Mouse (Mus musculus): ENCODE measurements around the gene Hps1. TPM values are rescaled to one million over a fixed set of nuclear protein-coding genes. Genes with fewer than 3 reads are reported as not detected.

Hps1 gene
- polyA plus RNA-seq (2014; fragmentation: Nextera tagmentation; extraction: Ambion mirVana): 10.7 and 14.5 TPM in 2 replicates

DNA sequence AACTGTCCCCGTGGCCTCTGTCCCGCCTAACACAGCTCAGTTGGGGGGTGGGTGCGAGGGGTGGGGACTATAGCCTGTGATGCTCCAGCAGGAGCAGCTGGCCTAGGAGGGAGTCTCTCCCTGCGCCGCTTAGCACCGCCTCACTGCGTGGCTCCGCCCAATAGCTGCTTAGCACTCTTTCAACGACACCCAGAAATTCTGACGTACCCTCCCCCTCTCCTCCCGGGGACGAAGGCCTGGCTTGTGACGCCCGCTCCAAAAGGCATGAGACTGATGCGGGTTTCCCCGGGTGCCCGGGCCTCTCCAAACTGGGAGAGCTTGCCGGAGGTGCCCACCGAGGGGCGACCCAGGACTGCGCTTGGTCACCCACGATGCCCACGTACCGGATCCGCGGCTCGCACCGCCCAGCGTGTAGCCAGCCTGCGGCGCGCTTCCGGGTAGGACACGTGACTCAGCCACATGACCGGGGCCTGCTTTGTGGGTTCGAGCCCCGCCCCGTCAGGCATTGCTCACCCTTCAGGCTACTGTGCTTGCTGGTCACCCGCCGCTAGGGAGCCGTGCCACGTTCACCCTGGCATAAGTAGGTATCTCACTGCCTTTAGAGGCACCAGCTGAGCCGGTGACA is at the start of gene Hps1:
Gene Hps1 (minus strand): TSS at position 448 of the 625 bp plus-strand sequence.
- H3K9me3 ChIP-seq (ENCODE audit: control insufficient read depth, low read length): no peaks in the 10 kb centered on the region
- H3K4me1 ChIP-seq (ENCODE audit: control insufficient read depth, insufficient read depth, low read length): no peaks in the 10 kb centered on the region
- H3K27ac ChIP-seq (replicated peaks; ENCODE audit: low read depth, low read length): peak within 1 kb of the TSS; percentile 85
- DNase-seq (ENCODE audit: low spot score) (peak; percentile 97), ATAC-seq (ENCODE audit: low read depth) (peak; percentile 99)
- H3K4me2 ChIP-seq (ENCODE audit: low read depth, low read length): peak within 1 kb of the TSS; percentile 81
- H3K36me3 ChIP-seq (ENCODE audit: control insufficient read depth, insufficient read depth, low read length): no peaks in the 10 kb centered on the region
- H3K27me3 ChIP-seq (replicated peaks; ENCODE audit: control insufficient read depth, insufficient read depth, low read length): no peaks in the 10 kb centered on the region
- H3K9ac ChIP-seq (ENCODE audit: low read depth, low read length): peak within 1 kb of the TSS; percentile 78
- peak within 1 kb of the TSS; percentile 68 for H3K4me3 ChIP-seq (ENCODE audit: low read depth, low read length)
- WGBS: under 1% methylated on average over 30 of the region's 43 CpGs

DNA sequence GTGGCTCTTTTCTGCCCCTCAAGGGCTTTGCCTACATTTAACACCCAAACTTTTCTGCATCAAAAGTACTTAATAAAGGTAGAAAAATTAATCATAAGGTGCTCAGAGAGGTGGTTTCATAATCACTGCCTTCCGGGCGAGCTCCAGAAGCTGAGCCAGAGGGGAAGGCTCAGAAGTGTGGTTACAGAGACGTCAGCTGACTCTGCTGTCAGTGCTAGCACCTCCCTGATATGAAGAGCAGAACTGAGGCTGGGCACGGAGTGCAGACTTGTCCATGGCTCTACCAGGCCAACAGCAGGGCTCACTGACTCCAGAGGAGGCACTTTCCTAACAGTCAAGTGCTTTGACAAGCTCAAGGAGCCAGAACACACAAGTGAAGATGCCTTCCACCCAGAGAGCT is 49.4 kb upstream of the Hps1 start:
- H3K36me3 ChIP-seq (ENCODE audit: control insufficient read depth, insufficient read depth, low read length): no peaks in the 10 kb centered on the region
- DNase-seq (ENCODE audit: low spot score): no peak
- WGBS: 63% methylated on average over 4 of the region's 4 CpGs
- no peak overlapping the region for H3K4me2 ChIP-seq (ENCODE audit: low read depth, low read length)
- H3K27me3 ChIP-seq (replicated peaks; ENCODE audit: control insufficient read depth, insufficient read depth, low read length): no peaks in the 10 kb centered on the region
- H3K27ac ChIP-seq (replicated peaks; ENCODE audit: low read depth, low read length): no peak overlapping the region
- H3K9ac ChIP-seq (ENCODE audit: low read depth, low read length): no peak overlapping the region
- H3K9me3 ChIP-seq (ENCODE audit: control insufficient read depth, low read length): no peaks in the 10 kb centered on the region
- H3K4me1 ChIP-seq (ENCODE audit: control insufficient read depth, insufficient read depth, low read length): no peaks in the 10 kb centered on the region
- no peak overlapping the region for H3K4me3 ChIP-seq (ENCODE audit: low read depth, low read length)
- ATAC-seq (ENCODE audit: low read depth): no peak

DNA sequence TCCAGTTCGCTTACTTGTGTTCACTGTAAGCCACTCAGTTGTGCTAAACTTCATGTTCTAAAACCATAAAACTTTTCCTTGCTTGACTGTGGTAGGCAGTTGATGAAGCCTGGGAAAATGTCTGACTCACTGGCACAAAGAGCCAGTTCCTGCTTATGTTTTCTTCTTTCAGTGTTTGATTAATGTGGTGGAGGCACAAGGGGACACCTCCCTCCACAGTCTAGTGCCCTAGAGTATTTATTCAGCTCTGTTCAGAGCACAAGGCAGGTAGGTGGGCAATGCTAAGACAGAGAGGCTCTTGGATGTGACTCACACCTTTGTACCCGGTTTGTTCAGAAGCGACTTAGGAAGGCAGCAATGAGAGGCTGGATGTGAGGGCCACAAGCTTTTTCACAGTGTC is 48.1 kb upstream of the Hps1 start:
- Histone ChIP-seq H3K36me3 (ENCODE audit: control insufficient read depth, insufficient read depth, low read length) (no peaks in the 10 kb centered on the region), H3K27ac (replicated peaks; ENCODE audit: low read depth, low read length) (no peak overlapping the region), H3K4me2 (ENCODE audit: low read depth, low read length) (no peak overlapping the region), H3K9me3 (ENCODE audit: control insufficient read depth, low read length) (no peaks in the 10 kb centered on the region), H3K4me3 (ENCODE audit: low read depth, low read length) (no peak overlapping the region), H3K4me1 (ENCODE audit: control insufficient read depth, insufficient read depth, low read length) (no peaks in the 10 kb centered on the region), H3K27me3 (replicated peaks; ENCODE audit: control insufficient read depth, insufficient read depth, low read length) (no peaks in the 10 kb centered on the region), H3K9ac (ENCODE audit: low read depth, low read length) (no peak overlapping the region)
- no peak for DNase-seq (ENCODE audit: low spot score)
- 88% methylated on average over 3 of the region's 3 CpGs for WGBS
- ATAC-seq (ENCODE audit: low read depth): no peak

DNA sequence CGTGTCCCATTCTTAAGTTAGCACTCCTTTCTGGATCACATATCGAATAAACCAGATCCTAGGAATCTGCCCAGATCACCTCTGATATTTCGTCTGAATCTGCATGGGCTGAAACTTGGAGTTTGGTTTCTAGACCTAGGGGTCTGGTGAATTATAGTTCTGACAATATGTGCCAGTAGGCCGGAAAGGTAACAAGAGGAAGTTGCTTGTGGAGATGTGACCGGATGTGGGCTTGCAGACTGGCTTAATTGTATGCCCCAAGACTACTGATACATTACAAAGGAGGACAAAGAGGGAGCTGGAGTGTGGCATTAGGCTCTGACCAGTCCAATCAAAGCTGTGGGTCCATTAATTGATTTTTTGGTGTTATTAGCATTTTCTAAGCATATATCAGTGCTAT is 40.3 kb upstream of the Hps1 start:
- H3K4me1 ChIP-seq (ENCODE audit: control insufficient read depth, insufficient read depth, low read length): no peaks in the 10 kb centered on the region
- no peak overlapping the region for H3K27ac ChIP-seq (replicated peaks; ENCODE audit: low read depth, low read length)
- WGBS: 89% methylated on average over 5 of the region's 5 CpGs
- H3K9ac ChIP-seq (ENCODE audit: low read depth, low read length): no peak overlapping the region
- no peaks in the 10 kb centered on the region for H3K36me3 ChIP-seq (ENCODE audit: control insufficient read depth, insufficient read depth, low read length)
- DNase-seq (ENCODE audit: low spot score): no peak
- ATAC-seq (ENCODE audit: low read depth): no peak
- H3K9me3 ChIP-seq (ENCODE audit: control insufficient read depth, low read length): no peaks in the 10 kb centered on the region
- no peaks in the 10 kb centered on the region for H3K27me3 ChIP-seq (replicated peaks; ENCODE audit: control insufficient read depth, insufficient read depth, low read length)
- no peak overlapping the region for H3K4me3 ChIP-seq (ENCODE audit: low read depth, low read length)
- no peak overlapping the region for H3K4me2 ChIP-seq (ENCODE audit: low read depth, low read length)

DNA sequence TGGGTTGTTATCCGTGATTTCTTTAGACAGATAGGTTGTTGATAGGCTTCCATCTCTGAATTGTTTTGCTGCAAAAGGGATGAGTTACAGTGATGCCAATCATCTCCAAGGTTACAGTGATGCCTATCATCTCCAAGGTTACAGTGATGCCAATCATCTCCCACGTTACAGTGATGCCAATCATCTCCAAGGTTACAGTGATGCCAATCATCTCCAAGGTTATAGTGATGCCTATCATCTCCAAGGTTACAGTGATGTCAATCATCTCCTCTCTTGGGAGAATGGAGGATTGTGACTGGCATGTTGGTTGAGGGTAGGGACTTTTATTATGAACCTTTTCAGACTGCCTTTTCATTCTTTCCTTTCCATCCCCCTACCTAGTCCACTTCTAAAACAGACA is 38.0 kb upstream of the Hps1 start:
- no peak overlapping the region for H3K9ac ChIP-seq (ENCODE audit: low read depth, low read length)
- ATAC-seq (ENCODE audit: low read depth) (no peak), DNase-seq (ENCODE audit: low spot score) (no peak)
- no peaks in the 10 kb centered on the region for H3K27me3 ChIP-seq (replicated peaks; ENCODE audit: control insufficient read depth, insufficient read depth, low read length)
- no peaks in the 10 kb centered on the region for H3K36me3 ChIP-seq (ENCODE audit: control insufficient read depth, insufficient read depth, low read length)
- no peaks in the 10 kb centered on the region for H3K4me1 ChIP-seq (ENCODE audit: control insufficient read depth, insufficient read depth, low read length)
- H3K4me3 ChIP-seq (ENCODE audit: low read depth, low read length): no peak overlapping the region
- 65% methylated on average over 2 of the region's 2 CpGs for WGBS
- no peaks in the 10 kb centered on the region for H3K9me3 ChIP-seq (ENCODE audit: control insufficient read depth, low read length)
- H3K4me2 ChIP-seq (ENCODE audit: low read depth, low read length): no peak overlapping the region
- no peak overlapping the region for H3K27ac ChIP-seq (replicated peaks; ENCODE audit: low read depth, low read length)

DNA sequence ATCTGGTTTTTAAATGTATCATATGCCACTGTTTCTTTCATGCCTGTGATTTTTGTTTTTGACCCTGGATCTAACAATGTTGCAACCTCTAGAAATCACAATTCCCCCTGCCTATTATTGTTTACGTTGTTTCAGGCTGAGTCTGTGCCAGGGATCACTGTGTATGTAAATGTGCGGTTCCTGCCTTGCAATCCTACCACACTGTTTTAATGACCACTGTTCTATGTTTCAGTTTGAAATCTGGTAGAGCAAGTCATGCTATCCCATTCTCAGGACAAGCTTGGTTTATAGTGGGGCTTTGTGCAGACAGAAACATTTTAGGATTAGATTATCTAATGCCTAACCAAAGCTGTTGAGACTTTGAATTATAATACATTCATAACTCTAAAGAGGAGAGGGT is 36.5 kb upstream of the Hps1 start:
- Histone ChIP-seq H3K4me1 (ENCODE audit: control insufficient read depth, insufficient read depth, low read length) (no peaks in the 10 kb centered on the region), H3K4me3 (ENCODE audit: low read depth, low read length) (no peak overlapping the region), H3K9ac (ENCODE audit: low read depth, low read length) (no peak overlapping the region), H3K4me2 (ENCODE audit: low read depth, low read length) (no peak overlapping the region), H3K27me3 (replicated peaks; ENCODE audit: control insufficient read depth, insufficient read depth, low read length) (no peaks in the 10 kb centered on the region), H3K9me3 (ENCODE audit: control insufficient read depth, low read length) (no peaks in the 10 kb centered on the region), H3K27ac (replicated peaks; ENCODE audit: low read depth, low read length) (no peak overlapping the region), H3K36me3 (ENCODE audit: control insufficient read depth, insufficient read depth, low read length) (no peaks in the 10 kb centered on the region)
- ATAC-seq (ENCODE audit: low read depth): no peak
- WGBS: 90% methylated on average over 2 of the region's 2 CpGs
- no peak for DNase-seq (ENCODE audit: low spot score)

DNA sequence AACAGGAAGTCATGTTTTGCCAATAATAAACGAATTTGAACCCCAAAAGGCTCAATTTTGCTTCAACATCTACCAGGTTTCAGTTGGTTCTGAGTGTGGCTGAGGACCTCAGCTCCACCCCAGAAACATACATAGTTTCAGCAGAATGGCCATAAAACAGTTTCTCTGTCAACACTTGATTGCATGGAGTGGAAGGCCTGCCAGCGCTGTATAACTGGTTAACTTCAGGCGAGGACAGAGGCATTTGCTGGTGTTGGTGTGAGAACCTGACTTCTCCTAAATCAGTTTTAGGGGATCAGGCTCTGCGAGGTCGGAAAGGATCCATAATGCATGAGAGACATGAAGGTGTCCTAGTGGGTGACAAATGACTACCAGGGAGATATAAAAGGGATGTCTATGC is 30.4 kb upstream of the Hps1 start:
- no peak for ATAC-seq (ENCODE audit: low read depth)
- Histone ChIP-seq H3K27ac (replicated peaks; ENCODE audit: low read depth, low read length) (no peak overlapping the region), H3K4me1 (ENCODE audit: control insufficient read depth, insufficient read depth, low read length) (no peaks in the 10 kb centered on the region), H3K36me3 (ENCODE audit: control insufficient read depth, insufficient read depth, low read length) (no peaks in the 10 kb centered on the region), H3K9ac (ENCODE audit: low read depth, low read length) (no peak overlapping the region), H3K4me3 (ENCODE audit: low read depth, low read length) (no peak overlapping the region), H3K9me3 (ENCODE audit: control insufficient read depth, low read length) (no peaks in the 10 kb centered on the region), H3K4me2 (ENCODE audit: low read depth, low read length) (no peak overlapping the region), H3K27me3 (replicated peaks; ENCODE audit: control insufficient read depth, insufficient read depth, low read length) (no peaks in the 10 kb centered on the region)
- no peak for DNase-seq (ENCODE audit: low spot score)
- WGBS: 77% methylated on average over 5 of the region's 5 CpGs

DNA sequence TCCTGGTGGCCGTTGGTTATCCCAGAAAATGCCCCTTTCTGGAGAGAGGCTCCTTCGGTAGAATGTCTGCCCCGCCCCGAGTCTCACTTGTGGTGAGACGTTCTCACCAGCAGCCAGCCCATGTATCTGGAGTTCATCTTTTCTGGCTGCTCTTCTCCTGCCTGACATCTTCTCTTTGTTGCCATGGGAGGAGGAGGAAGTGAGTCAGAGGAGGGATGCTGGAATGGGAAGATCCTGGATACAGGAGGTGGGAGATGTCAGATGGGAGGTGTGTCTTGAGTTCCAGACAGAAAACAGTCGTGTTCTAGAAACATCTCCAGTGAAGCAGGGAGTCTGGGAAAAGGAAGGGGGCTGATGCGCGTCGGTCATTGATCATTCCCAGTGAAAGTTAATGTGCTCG is 29.7 kb upstream of the Hps1 start:
- H3K4me2 ChIP-seq (ENCODE audit: low read depth, low read length): no peak overlapping the region
- H3K9me3 ChIP-seq (ENCODE audit: control insufficient read depth, low read length): no peaks in the 10 kb centered on the region
- DNase-seq (ENCODE audit: low spot score) (peak; percentile 34), ATAC-seq (ENCODE audit: low read depth) (no peak)
- H3K27ac ChIP-seq (replicated peaks; ENCODE audit: low read depth, low read length): no peak overlapping the region
- H3K27me3 ChIP-seq (replicated peaks; ENCODE audit: control insufficient read depth, insufficient read depth, low read length): no peaks in the 10 kb centered on the region
- 77% methylated on average over 10 of the region's 10 CpGs for WGBS
- H3K4me3 ChIP-seq (ENCODE audit: low read depth, low read length): no peak overlapping the region
- no peaks in the 10 kb centered on the region for H3K36me3 ChIP-seq (ENCODE audit: control insufficient read depth, insufficient read depth, low read length)
- H3K4me1 ChIP-seq (ENCODE audit: control insufficient read depth, insufficient read depth, low read length): no peaks in the 10 kb centered on the region
- no peak overlapping the region for H3K9ac ChIP-seq (ENCODE audit: low read depth, low read length)

DNA sequence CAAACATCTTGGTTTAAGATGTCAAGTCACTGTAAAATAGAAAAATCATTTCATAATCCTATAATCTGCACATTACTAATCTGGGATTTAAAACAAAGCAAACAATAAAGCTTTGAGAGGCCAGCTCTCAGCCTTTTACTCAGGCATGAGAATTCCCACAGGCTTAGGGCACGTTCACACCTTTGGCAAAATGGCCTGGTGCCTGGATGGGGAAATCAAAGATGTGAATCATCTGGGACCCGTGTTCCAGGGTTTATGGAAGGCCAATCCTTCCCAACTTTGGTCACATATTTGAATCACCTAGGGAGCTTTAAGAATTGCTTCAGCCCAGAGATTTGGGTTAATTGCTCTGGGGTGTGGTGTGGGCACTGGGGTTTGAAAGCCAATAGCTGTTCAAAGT is 18.1 kb upstream of the Hps1 start:
- ATAC-seq (ENCODE audit: low read depth): no peak
- WGBS: 65% methylated on average over 2 of the region's 2 CpGs
- no peak overlapping the region for H3K9ac ChIP-seq (ENCODE audit: low read depth, low read length)
- H3K27ac ChIP-seq (replicated peaks; ENCODE audit: low read depth, low read length): no peak overlapping the region
- H3K9me3 ChIP-seq (ENCODE audit: control insufficient read depth, low read length): no peaks in the 10 kb centered on the region
- H3K4me2 ChIP-seq (ENCODE audit: low read depth, low read length): no peak overlapping the region
- H3K4me3 ChIP-seq (ENCODE audit: low read depth, low read length): no peak overlapping the region
- no peaks in the 10 kb centered on the region for H3K36me3 ChIP-seq (ENCODE audit: control insufficient read depth, insufficient read depth, low read length)
- DNase-seq (ENCODE audit: low spot score): no peak
- H3K27me3 ChIP-seq (replicated peaks; ENCODE audit: control insufficient read depth, insufficient read depth, low read length): 0 out of 2 replicates have a peak, but pooled peaks cover 7% of the 10 kb centered on the region
- H3K4me1 ChIP-seq (ENCODE audit: control insufficient read depth, insufficient read depth, low read length): no peaks in the 10 kb centered on the region

Data from embryonic facial prominence, embryonic 14.5 days (tissue).